Mouse (Mus musculus): ENCODE data around the gene Zfp598. TPM values are rescaled to one million over a fixed set of nuclear protein-coding genes. Genes with fewer than 3 reads are reported as not detected.

Gene Zfp598
- polyA plus RNA-seq, 1 experiment = 89.8 TPM

DNA sequence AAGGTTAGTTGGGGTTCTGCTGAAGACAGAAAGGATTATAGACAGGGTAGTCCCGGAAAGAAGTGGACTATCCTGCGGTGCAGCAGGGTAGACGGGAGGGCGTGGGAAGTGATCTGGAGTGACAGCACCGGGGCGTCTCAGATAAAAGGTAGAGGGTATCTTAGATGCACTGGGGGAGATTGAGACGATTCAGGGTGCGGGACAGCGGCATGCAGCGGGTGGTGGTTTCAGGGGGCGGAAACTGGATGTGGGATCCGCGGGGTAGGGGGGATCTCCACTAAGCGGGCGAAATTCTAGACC lies 54.3 kb downstream of the Zfp598 start:
- WGBS = 1% methylated on average over 15 of the region's 15 CpGs

DNA sequence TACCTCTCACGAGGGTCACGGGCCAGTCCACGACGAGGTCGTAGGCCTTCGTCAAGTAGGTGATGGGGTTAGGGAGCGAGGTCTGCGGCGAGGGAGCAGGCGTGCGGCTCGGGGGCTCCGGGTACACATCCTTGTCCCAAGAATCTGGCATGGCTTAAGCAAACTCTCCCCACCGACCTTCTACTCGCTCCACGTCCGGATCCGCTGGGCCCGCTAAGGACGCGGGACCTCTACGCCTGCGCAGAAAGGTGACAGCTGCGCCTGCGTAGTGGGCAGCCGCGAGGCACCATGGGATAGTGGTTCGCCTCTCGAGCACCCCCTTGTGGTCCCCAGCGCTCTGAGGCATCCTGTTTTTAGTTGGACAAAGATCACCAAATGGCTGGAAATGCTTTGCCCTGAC lies 54.7 kb downstream of the Zfp598 start, which contains the start of gene Ndufb10:
Gene Ndufb10, minus strand, starts transcription at position 295 of the 400 bp plus-strand sequence.
- Histone ChIP-seq H3K4me3 (replicated peaks; ENCODE audit: extremely low read depth, low read depth, low read length) (peak within 1 kb of the TSS; percentile 99), H3K4me1 (ENCODE audit: control insufficient read depth, insufficient read depth, low read length) (peaks cover 10% of the 10 kb centered on the region; the same call in 1 of the 2 replicates)
- WGBS = under 1% methylated on average over 30 of the region's 30 CpGs
- TF ChIP-seq POLR2A (IDR thresholded peaks at IDR 0.05; ENCODE audit: borderline replicate concordance, extremely low read depth, low read depth, low read length) = peak; percentile 94; the same call in 1 of the 2 replicates
- TF ChIP-seq CTCF (IDR thresholded peaks at IDR 0.05; ENCODE audit: insufficient read depth, low read length) = peak; percentile 88
- peak; percentile 95 for DNase-seq

More for the DNA sequence above, 54.3 kb downstream of the Zfp598 start:
- Histone ChIP-seq H3K4me1 (ENCODE audit: control insufficient read depth, insufficient read depth, low read length) (peaks cover 10% of the 10 kb centered on the region; the same call in 1 of the 2 replicates), H3K4me3 (replicated peaks; ENCODE audit: extremely low read depth, low read depth, low read length) (peak overlapping the region; percentile 99)
- no peak for TF ChIP-seq CTCF (IDR thresholded peaks at IDR 0.05; ENCODE audit: insufficient read depth, low read length)
- TF ChIP-seq POLR2A (IDR thresholded peaks at IDR 0.05; ENCODE audit: borderline replicate concordance, extremely low read depth, low read depth, low read length) = no peak
- no peak for DNase-seq

DNA sequence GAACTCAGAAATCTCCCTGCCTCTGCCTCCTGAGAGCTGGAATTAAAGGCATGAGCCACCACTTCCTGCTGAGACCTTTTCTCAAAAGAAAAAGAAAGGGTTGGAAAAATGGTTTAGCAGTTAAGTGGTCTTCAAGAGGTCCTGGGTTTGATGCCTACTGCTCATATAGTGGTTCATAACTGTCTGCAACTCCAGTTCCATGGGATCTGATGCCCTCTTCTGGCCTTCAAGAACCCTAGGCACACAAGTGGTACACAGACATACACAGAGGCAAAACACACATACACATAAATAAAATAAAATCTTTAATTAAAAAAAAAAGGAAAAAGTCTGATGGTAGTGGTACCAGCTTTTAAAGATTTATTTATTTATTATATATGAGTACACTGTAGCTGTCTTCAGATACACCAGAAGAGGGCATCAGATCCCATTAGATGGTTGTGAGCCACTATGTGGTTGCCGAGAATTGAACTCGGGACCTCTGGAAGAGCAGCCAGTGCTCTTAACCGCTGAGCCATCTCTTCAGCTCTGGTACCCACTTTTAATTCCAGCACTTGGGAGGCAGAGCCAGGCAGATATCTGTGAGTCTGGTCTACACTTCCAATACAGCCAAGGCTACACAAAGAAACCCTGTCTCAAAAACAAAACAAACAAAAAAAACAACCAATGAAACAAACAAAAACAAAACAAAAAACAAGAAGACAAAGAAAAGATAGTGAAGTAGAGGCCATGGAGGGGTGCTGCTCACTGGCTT lies 56.3 kb downstream of the Zfp598 start:
- 61% methylated on average over 3 of the region's 3 CpGs for WGBS
- DNase-seq = no peak
- TF ChIP-seq CTCF (IDR thresholded peaks at IDR 0.05; ENCODE audit: insufficient read depth, low read length) (no peak), POLR2A (IDR thresholded peaks at IDR 0.05; ENCODE audit: borderline replicate concordance, extremely low read depth, low read depth, low read length) (no peak)
- Histone ChIP-seq H3K4me1 (ENCODE audit: control insufficient read depth, insufficient read depth, low read length) (peaks cover 6% of the 10 kb centered on the region; the same call in 1 of the 2 replicates), H3K4me3 (replicated peaks; ENCODE audit: extremely low read depth, low read depth, low read length) (no peak overlapping the region)

DNA sequence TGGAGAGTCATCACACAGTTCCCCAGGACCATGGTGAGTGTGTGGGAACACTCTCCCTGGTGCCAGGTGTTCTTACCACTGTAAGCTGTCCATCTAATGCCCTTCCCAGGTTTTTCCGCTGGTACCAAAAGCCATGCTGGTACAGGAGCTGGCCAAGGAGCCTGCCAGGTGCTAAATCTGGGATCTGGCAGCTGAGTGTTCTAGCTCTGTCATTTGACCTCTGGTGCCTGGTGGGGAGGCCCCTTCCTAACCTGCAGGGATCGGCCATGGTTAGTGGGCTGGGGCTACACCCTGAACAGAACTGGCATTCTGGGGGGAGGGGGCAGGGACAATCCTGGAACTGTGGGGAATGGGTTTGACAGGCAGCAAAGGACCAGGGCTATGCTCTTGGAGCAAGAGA lies 58.1 kb downstream of the Zfp598 start, which contains the start of gene Rpl3l:
Gene Rpl3l, plus strand, starts transcription at position 203 of the 400 bp plus-strand sequence.
- TF ChIP-seq POLR2A (IDR thresholded peaks at IDR 0.05; ENCODE audit: borderline replicate concordance, extremely low read depth, low read depth, low read length) (no peak), CTCF (IDR thresholded peaks at IDR 0.05; ENCODE audit: insufficient read depth, low read length) (no peak)
- Histone ChIP-seq H3K4me3 (replicated peaks; ENCODE audit: extremely low read depth, low read depth, low read length) (no peak within 1 kb of the TSS), H3K4me1 (ENCODE audit: control insufficient read depth, insufficient read depth, low read length) (peaks cover 4% of the 10 kb centered on the region; the same call in 1 of the 2 replicates)
- 67% methylated on average over 2 of the region's 2 CpGs for WGBS
- DNase-seq = no peak

DNA sequence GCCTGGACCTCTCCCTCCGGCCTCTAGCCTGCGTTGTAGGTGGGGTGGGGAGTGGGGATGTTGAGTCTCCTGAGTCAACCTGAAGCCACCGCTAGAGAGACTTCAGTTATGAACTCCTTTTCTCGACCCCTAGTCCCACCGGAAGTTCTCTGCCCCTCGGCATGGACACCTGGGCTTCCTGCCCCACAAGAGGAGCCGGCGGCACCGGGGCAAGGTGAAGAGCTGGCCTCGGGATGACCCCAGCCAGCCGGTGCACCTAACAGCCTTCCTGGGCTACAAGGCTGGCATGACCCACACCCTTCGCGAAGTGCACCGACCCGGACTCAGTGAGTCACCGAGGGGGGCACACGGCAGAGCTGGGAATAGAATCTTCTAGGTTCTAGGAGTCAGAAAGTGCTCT lies 58.7 kb downstream of the Zfp598 start:
- WGBS = 66% methylated on average over 17 of the region's 17 CpGs
- H3K4me3 ChIP-seq (replicated peaks; ENCODE audit: extremely low read depth, low read depth, low read length) = no peak overlapping the region
- peaks cover 4% of the 10 kb centered on the region; the same call in 1 of the 2 replicates for H3K4me1 ChIP-seq (ENCODE audit: control insufficient read depth, insufficient read depth, low read length)
- no peak for DNase-seq
- TF ChIP-seq POLR2A (IDR thresholded peaks at IDR 0.05; ENCODE audit: borderline replicate concordance, extremely low read depth, low read depth, low read length) (no peak), CTCF (IDR thresholded peaks at IDR 0.05; ENCODE audit: insufficient read depth, low read length) (no peak)

DNA sequence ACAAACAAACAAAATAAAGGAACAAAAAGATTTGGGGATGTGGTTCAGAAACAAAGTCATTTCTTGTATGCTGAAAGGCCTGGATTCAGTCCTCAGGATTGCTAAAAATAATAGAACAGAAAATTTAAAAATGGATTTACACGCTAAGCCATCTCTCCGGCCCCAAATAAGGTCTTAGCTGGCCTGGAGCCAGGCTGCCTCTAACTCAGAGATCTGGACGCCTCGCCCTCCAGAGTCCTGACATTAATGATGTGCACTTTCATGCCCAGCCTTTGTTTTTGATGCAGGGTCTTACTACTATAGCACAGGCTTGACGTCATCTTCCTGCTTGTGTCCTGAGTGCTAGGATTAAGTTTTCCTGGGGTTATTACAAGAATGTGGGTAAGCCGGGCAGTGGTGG lies 59.6 kb downstream of the Zfp598 start:
- DNase-seq = no peak
- 50% methylated on average over 6 of the region's 6 CpGs for WGBS
- no peak for TF ChIP-seq CTCF (IDR thresholded peaks at IDR 0.05; ENCODE audit: insufficient read depth, low read length)
- no peak for TF ChIP-seq POLR2A (IDR thresholded peaks at IDR 0.05; ENCODE audit: borderline replicate concordance, extremely low read depth, low read depth, low read length)
- H3K4me1 ChIP-seq (ENCODE audit: control insufficient read depth, insufficient read depth, low read length) = no peaks in the 10 kb centered on the region
- no peak overlapping the region for H3K4me3 ChIP-seq (replicated peaks; ENCODE audit: extremely low read depth, low read depth, low read length)

DNA sequence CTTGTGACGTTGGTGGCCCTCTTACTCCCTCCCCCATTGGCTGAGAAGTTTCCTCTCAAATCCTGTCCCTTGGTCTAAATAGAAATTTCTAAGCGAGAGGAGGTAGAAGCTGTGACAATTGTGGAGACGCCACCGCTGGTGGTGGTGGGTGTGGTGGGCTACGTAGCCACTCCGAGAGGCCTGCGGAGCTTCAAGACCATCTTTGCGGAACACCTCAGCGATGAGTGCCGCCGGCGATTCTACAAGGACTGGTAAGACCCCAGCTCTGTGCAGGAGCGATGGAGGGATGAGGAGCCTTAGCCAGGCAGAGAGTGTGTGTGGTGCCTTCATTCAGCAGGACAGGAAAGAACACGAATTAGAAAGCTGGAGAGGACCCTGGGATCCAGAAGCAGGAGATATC lies 61.3 kb downstream of the Zfp598 start:
- H3K4me3 ChIP-seq (replicated peaks; ENCODE audit: extremely low read depth, low read depth, low read length) = no peak overlapping the region
- TF ChIP-seq CTCF (IDR thresholded peaks at IDR 0.05; ENCODE audit: insufficient read depth, low read length) = no peak
- WGBS = 78% methylated on average over 14 of the region's 14 CpGs

More for the DNA sequence above, 61.3 kb downstream of the Zfp598 start:
- H3K4me1 ChIP-seq (ENCODE audit: control insufficient read depth, insufficient read depth, low read length) = no peaks in the 10 kb centered on the region
- DNase-seq = no peak

Other genes with a start within 250 kb of the Zfp598 start
- 70.0 and 78.3 TPM in 2 replicates for gene Eci1, start 243.0 kb upstream of the Zfp598 start, polyA plus RNA-seq (2012; rRNA removed)
- gene Dnase1l2, start 226.6 kb upstream of the Zfp598 start, polyA plus RNA-seq (2012; rRNA removed) = 7.7 and 22.4 TPM in 2 replicates
- gene E4f1, start 199.4 kb upstream of the Zfp598 start, polyA plus RNA-seq (2012; rRNA removed) = 85.9 and 90.1 TPM in 2 replicates
- gene Pgp, start 199.3 kb upstream of the Zfp598 start, polyA plus RNA-seq (2012; rRNA removed) = 39.5 and 46.2 TPM in 2 replicates
- 0.15 and 0.43 TPM in 2 replicates for gene Bricd5, start 195.8 kb upstream of the Zfp598 start, polyA plus RNA-seq (2012; rRNA removed)
- 27.5 and 43.2 TPM in 2 replicates for gene Mlst8, start 190.6 kb upstream of the Zfp598 start, polyA plus RNA-seq (2012; rRNA removed)
- 1.7 and 2.1 TPM in 2 replicates for gene Caskin1, start 181.1 kb upstream of the Zfp598 start, polyA plus RNA-seq (2012; rRNA removed)
- gene Traf7, start 141.7 kb upstream of the Zfp598 start, polyA plus RNA-seq (2012; rRNA removed) = 237 and 263 TPM in 2 replicates
- 1.1 and 1.2 TPM in 2 replicates for gene Rab26, start 135.5 kb upstream of the Zfp598 start, polyA plus RNA-seq (2012; rRNA removed)
- 136 and 146 TPM in 2 replicates for gene Pkd1, start 119.9 kb upstream of the Zfp598 start, polyA plus RNA-seq (2012; rRNA removed)
- 220 and 230 TPM in 2 replicates for gene Tsc2, start 37.1 kb upstream of the Zfp598 start, polyA plus RNA-seq (2012; rRNA removed)
- 18.8 and 19.3 TPM in 2 replicates for gene Nthl1, start 37.0 kb upstream of the Zfp598 start, polyA plus RNA-seq (2012; rRNA removed)
- gene Slc9a3r2, start 19.4 kb upstream of the Zfp598 start, polyA plus RNA-seq (2012; rRNA removed) = 507 and 712 TPM in 2 replicates
- 77.9 and 131 TPM in 2 replicates for gene Npw, start 11.2 kb upstream of the Zfp598 start, polyA plus RNA-seq (2012; rRNA removed)
- 0.46 and 0.62 TPM in 2 replicates for gene Syngr3, start 20.3 kb downstream of the Zfp598 start, polyA plus RNA-seq (2012; rRNA removed)
- gene Gfer, start 26.5 kb downstream of the Zfp598 start, polyA plus RNA-seq (2012; rRNA removed) = 13.7 and 20.3 TPM in 2 replicates
- 13.2 and 14.2 TPM in 2 replicates for gene Noxo1, start 26.5 kb downstream of the Zfp598 start, polyA plus RNA-seq (2012; rRNA removed)
- 45.4 and 60.7 TPM in 2 replicates for gene Tbl3, start 38.0 kb downstream of the Zfp598 start, polyA plus RNA-seq (2012; rRNA removed)
- 0.29 and 0.57 TPM in 2 replicates for gene Rnf151, start 48.4 kb downstream of the Zfp598 start, polyA plus RNA-seq (2012; rRNA removed)
- gene Rps2, start 48.4 kb downstream of the Zfp598 start, polyA plus RNA-seq (2012; rRNA removed) = 1,603 and 2,135 TPM in 2 replicates
- gene Ndufb10, start 54.8 kb downstream of the Zfp598 start, polyA plus RNA-seq (2012; rRNA removed) = 174 and 218 TPM in 2 replicates
- 0.26 and 6.4 TPM in 2 replicates for gene Rpl3l, start 58.1 kb downstream of the Zfp598 start, polyA plus RNA-seq (2012; rRNA removed)
- gene Msrb1, start 67.0 kb downstream of the Zfp598 start, polyA plus RNA-seq (2012; rRNA removed) = 84.4 and 103 TPM in 2 replicates
- gene Hs3st6, start 83.3 kb downstream of the Zfp598 start, polyA plus RNA-seq (2012; rRNA removed) = 6.4 and 8.9 TPM in 2 replicates
- gene Meiob, start 134.6 kb downstream of the Zfp598 start, polyA plus RNA-seq (2012; rRNA removed) = not detected in 2 replicates
- 56.1 and 83.4 TPM in 2 replicates for gene Hagh, start 170.5 kb downstream of the Zfp598 start, polyA plus RNA-seq (2012; rRNA removed)
- 6.4 and 7.8 TPM in 2 replicates for gene Fahd1, start 180.7 kb downstream of the Zfp598 start, polyA plus RNA-seq (2012; rRNA removed)
- gene Igfals, start 196.3 kb downstream of the Zfp598 start, polyA plus RNA-seq (2012; rRNA removed) = 3.0 and 3.9 TPM in 2 replicates
- gene Nubp2, start 216.7 kb downstream of the Zfp598 start, polyA plus RNA-seq (2012; rRNA removed) = 23.6 and 36.7 TPM in 2 replicates
- 76.4 and 85.4 TPM in 2 replicates for gene Spsb3, start 217.0 kb downstream of the Zfp598 start, polyA plus RNA-seq (2012; rRNA removed)
- 41.1 and 48.0 TPM in 2 replicates for gene Eme2, start 225.4 kb downstream of the Zfp598 start, polyA plus RNA-seq (2012; rRNA removed)
- 100 and 115 TPM in 2 replicates for gene Mrps34, start 225.4 kb downstream of the Zfp598 start, polyA plus RNA-seq (2012; rRNA removed)
- 55.8 and 69.4 TPM in 2 replicates for gene Nme3, start 226.8 kb downstream of the Zfp598 start, polyA plus RNA-seq (2012; rRNA removed)